19 mouse cellular contexts compared by ENCODE assay signal in the genomic region with DNA sequence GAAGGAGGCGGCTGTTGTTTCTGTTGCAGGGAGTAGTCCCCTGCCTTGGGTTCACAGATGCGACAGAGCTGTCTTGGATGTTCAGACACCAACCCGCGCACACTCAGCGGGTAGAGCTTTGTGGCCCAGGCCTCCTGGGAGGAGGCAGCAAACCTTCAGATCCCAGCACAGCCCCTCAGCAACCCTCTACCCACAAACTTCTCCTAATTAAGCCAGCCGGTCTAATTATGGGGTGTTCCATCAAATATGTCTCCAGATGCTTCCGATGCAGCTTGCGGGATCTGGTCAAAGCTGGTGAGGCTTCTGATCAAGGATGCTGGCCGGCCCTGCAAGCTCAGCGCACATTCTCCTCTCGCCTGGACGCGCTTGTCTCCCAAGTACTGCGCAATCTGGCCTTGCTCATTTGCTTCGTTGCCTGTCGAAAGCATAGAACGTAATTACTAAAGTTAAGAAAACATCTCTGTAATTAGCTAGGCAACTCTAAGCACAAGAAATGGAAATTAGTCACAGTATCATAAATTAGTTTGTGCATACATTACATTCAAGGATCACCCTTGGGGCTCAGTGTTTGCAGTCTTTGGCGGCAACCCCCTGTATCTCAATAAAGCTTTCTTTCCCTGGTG.
DNase-seq lines count a peak whose midpoint lies in the region; ATAC-seq lines count a peak whose summit lies in the region.
"Had no signal": no experiment of that assay in that cellular context is flagged by ENCODE, and none has a peak within 500 bp of the region (broad histone marks: within the 10 kb centered on the region; RNA-seq: fewer than 3 reads in every experiment).

No protein-coding gene starts in this region.

- no peaks in the 10 kb centered on the region for H3K4me1 ChIP-seq in embryonic facial prominence, embryonic 14.5 days (ENCODE audit: control insufficient read depth, insufficient read depth, low read length)
- H3K4me1 ChIP-seq in hindbrain, embryonic 14.5 days (replicated peaks; ENCODE audit: control insufficient read depth, insufficient read depth, low read length), result peaks cover 27% of the 10 kb centered on the region
- peaks cover 28% of the 10 kb centered on the region for H3K4me1 ChIP-seq in neural tube, embryonic 12.5 days
- H3K4me1 ChIP-seq in intestine, embryonic 15.5 days (replicated peaks), result no peaks in the 10 kb centered on the region
- H3K4me1 ChIP-seq: heart, embryonic 10.5 days; stomach, embryonic 15.5 days had no signal

- no peaks in the 10 kb centered on the region for H3K36me3 ChIP-seq in embryonic facial prominence, embryonic 14.5 days (ENCODE audit: control insufficient read depth, insufficient read depth, low read length)
- no peaks in the 10 kb centered on the region for H3K36me3 ChIP-seq in hindbrain, embryonic 14.5 days (replicated peaks; ENCODE audit: control insufficient read depth, insufficient read depth)
- H3K36me3 ChIP-seq in neural tube, embryonic 12.5 days, result no peaks in the 10 kb centered on the region
- H3K36me3 ChIP-seq in intestine, embryonic 15.5 days, result no peaks in the 10 kb centered on the region
- H3K36me3 ChIP-seq: heart, embryonic 10.5 days; stomach, embryonic 15.5 days had no signal

- H3K9me3 ChIP-seq in embryonic facial prominence, embryonic 14.5 days (ENCODE audit: control insufficient read depth, low read length), result no peaks in the 10 kb centered on the region
- H3K9me3 ChIP-seq in hindbrain, embryonic 14.5 days (ENCODE audit: control insufficient read depth, low read length), result no peaks in the 10 kb centered on the region
- H3K9me3 ChIP-seq in neural tube, embryonic 12.5 days, result no peaks in the 10 kb centered on the region
- no peaks in the 10 kb centered on the region for H3K9me3 ChIP-seq in intestine, embryonic 15.5 days
- H3K9me3 ChIP-seq: heart, embryonic 10.5 days; stomach, embryonic 15.5 days had no signal

- H3K9ac ChIP-seq in embryonic facial prominence, embryonic 14.5 days (ENCODE audit: low read depth, low read length), result no peak overlapping the region
- H3K9ac ChIP-seq in hindbrain, embryonic 14.5 days, result no peak overlapping the region
- no peak overlapping the region for H3K9ac ChIP-seq in neural tube, embryonic 12.5 days
- H3K9ac ChIP-seq in intestine, embryonic 15.5 days, result no peak overlapping the region
- H3K9ac ChIP-seq: stomach, embryonic 15.5 days had no signal

- 52% methylated on average over 18 of the region's 18 CpGs for WGBS in embryonic facial prominence, embryonic 14.5 days
- 32% methylated on average over 18 of the region's 18 CpGs for WGBS in hindbrain, embryonic 14.5 days
- WGBS in neural tube, embryonic 12.5 days, result 35% methylated on average over 18 of the region's 18 CpGs
- 73% methylated on average over 18 of the region's 18 CpGs for WGBS in intestine, embryonic 15.5 days

- no peaks in the 10 kb centered on the region for H3K27me3 ChIP-seq in embryonic facial prominence, embryonic 14.5 days (replicated peaks; ENCODE audit: control insufficient read depth, insufficient read depth, low read length)
- H3K27me3 ChIP-seq in hindbrain, embryonic 14.5 days (ENCODE audit: control insufficient read depth, insufficient read depth, low read length), result no peaks in the 10 kb centered on the region
- H3K27me3 ChIP-seq in neural tube, embryonic 12.5 days (replicated peaks), result no peaks in the 10 kb centered on the region
- no peaks in the 10 kb centered on the region for H3K27me3 ChIP-seq in intestine, embryonic 15.5 days (replicated peaks)
- H3K27me3 ChIP-seq: stomach, embryonic 15.5 days had no signal

- no peak overlapping the region for H3K4me3 ChIP-seq in embryonic facial prominence, embryonic 14.5 days (ENCODE audit: low read depth, low read length)
- H3K4me3 ChIP-seq in hindbrain, embryonic 14.5 days (replicated peaks; ENCODE audit: low read length), result no peak overlapping the region
- no peak overlapping the region for H3K4me3 ChIP-seq in neural tube, embryonic 12.5 days
- no peak overlapping the region for H3K4me3 ChIP-seq in intestine, embryonic 15.5 days (replicated peaks)
- H3K4me3 ChIP-seq: erythroblast, embryonic 14.5 days; gastrocnemius, adult 2 months; heart, embryonic 10.5 days; layer of hippocampus, adult 2 months; stomach, embryonic 15.5 days had no signal

- no peak overlapping the region for H3K27ac ChIP-seq in embryonic facial prominence, embryonic 14.5 days (replicated peaks; ENCODE audit: low read depth, low read length)
- peak overlapping the region; percentile 9 for H3K27ac ChIP-seq in hindbrain, embryonic 14.5 days
- H3K27ac ChIP-seq in neural tube, embryonic 12.5 days, result no peak overlapping the region
- no peak overlapping the region for H3K27ac ChIP-seq in intestine, embryonic 15.5 days
- H3K27ac ChIP-seq: gastrocnemius, adult 2 months; heart, embryonic 10.5 days; layer of hippocampus, adult 2 months; stomach, embryonic 15.5 days had no signal

- DNase-seq in embryo, embryonic 11 days, result peak; percentile 18
- no peak for DNase-seq in embryo, embryonic 10.5 days (ENCODE audit: low spot score)
- peak; percentile 18 for DNase-seq in embryonic facial prominence, embryonic 14.5 days (ENCODE audit: low spot score)
- no peak for DNase-seq in hindbrain, embryonic 14.5 days (ENCODE audit: low spot score)
- no peak for DNase-seq in Muller cell, postnatal 12 days (ENCODE audit: inconsistent ontology term)
- no peak for DNase-seq in heart, adult 9 months (ENCODE audit: low spot score in 2 of 2)
- DNase-seq: adrenal gland, adult 8-10 months; cerebellum, postnatal 36 days; gastrocnemius, adult 2 months; heart, postnatal 4 days; lung, adult 18-20 months; lung, postnatal 4 days; thymus, postnatal 4 days had no signal

- 0 out of 2 replicates have a peak overlapping the region, but pooled peaks have one; percentile 6 for H3K4me2 ChIP-seq in embryonic facial prominence, embryonic 14.5 days (ENCODE audit: low read depth, low read length)
- peak overlapping the region; percentile 16; the same call in 1 of the 2 replicates for H3K4me2 ChIP-seq in hindbrain, embryonic 14.5 days (replicated peaks)
- peak overlapping the region; percentile 32 for H3K4me2 ChIP-seq in neural tube, embryonic 12.5 days (replicated peaks)
- H3K4me2 ChIP-seq in intestine, embryonic 15.5 days (replicated peaks), result no peak overlapping the region
- H3K4me2 ChIP-seq: stomach, embryonic 15.5 days had no signal

- peak; percentile 68; the same call in 1 of the 2 replicates for ATAC-seq in embryonic facial prominence, embryonic 14.5 days (ENCODE audit: low read depth)
- peak; percentile 58 for ATAC-seq in hindbrain, embryonic 14.5 days (ENCODE audit: low FRiP score)
- peak; percentile 74 for ATAC-seq in neural tube, embryonic 12.5 days (ENCODE audit: low FRiP score, low read depth)
- no peak for ATAC-seq in intestine, embryonic 15.5 days

Comparison
In these comparisons a context has a peak if more than half of its experiments do, and no peak if none do; other contexts are left out.
1. DNase-seq: peak in embryo, embryonic 11 days (single experiment) and embryonic facial prominence, embryonic 14.5 days (single experiment); none in embryo, embryonic 10.5 days (single experiment), hindbrain, embryonic 14.5 days (single experiment), Muller cell, postnatal 12 days (single experiment) and heart, adult 9 months (0 of 2).